41 mouse cellular contexts compared by ENCODE assay signal in genomic region chr5:25215006-25215405, GRCm38 (mm10). TPM values are rescaled to one million over a fixed set of nuclear protein-coding genes. Genes with fewer than 3 reads are reported as not detected.
A peak's percentile ranks its signal among the peaks of the same experiment; 100 is the strongest.
DNase-seq lines count a peak whose midpoint lies in the region; ATAC-seq and TF ChIP-seq lines count a peak whose summit lies in the region.
"Had no signal": no experiment of that assay in that cellular context is flagged by ENCODE, and none has a peak within 500 bp of the region (broad histone marks: within the 10 kb centered on the region; RNA-seq: fewer than 3 reads in every experiment).

No protein-coding gene starts in this region.

- TF ChIP-seq EP300 in heart, postnatal 0 days (IDR thresholded peaks at IDR 0.05; ENCODE audit: low read depth), result no peak

- no peak for TF ChIP-seq POLR2A in myocyte (IDR thresholded peaks at IDR 0.05; ENCODE audit: insufficient read length, low read depth)

- H3K36me3 ChIP-seq in heart, postnatal 0 days (replicated peaks; ENCODE audit: control insufficient read depth, insufficient read depth, low read length), result no peaks in the 10 kb centered on the region
- no peaks in the 10 kb centered on the region for H3K36me3 ChIP-seq in heart, embryonic 12.5 days
- no peaks in the 10 kb centered on the region for H3K36me3 ChIP-seq in myocyte (ENCODE audit: control insufficient read depth, insufficient read depth)
- H3K36me3 ChIP-seq in midbrain, embryonic 15.5 days (replicated peaks), result no peaks in the 10 kb centered on the region
- no peaks in the 10 kb centered on the region for H3K36me3 ChIP-seq in kidney, embryonic 15.5 days
- H3K36me3 ChIP-seq: embryonic facial prominence, embryonic 10.5 days; embryonic facial prominence, embryonic 15.5 days; limb, embryonic 10.5 days; limb, embryonic 15.5 days; liver, embryonic 13.5 days; midbrain, embryonic 13.5 days had no signal

- H3K4me2 ChIP-seq in heart, postnatal 0 days (ENCODE audit: low read depth, low read length), result no peak overlapping the region
- no peak overlapping the region for H3K4me2 ChIP-seq in heart, embryonic 12.5 days
- H3K4me2 ChIP-seq in myocyte (ENCODE audit: low read depth), result peak overlapping the region; percentile 42
- no peak overlapping the region for H3K4me2 ChIP-seq in midbrain, embryonic 15.5 days
- H3K4me2 ChIP-seq in kidney, embryonic 15.5 days, result no peak overlapping the region
- H3K4me2 ChIP-seq: embryonic facial prominence, embryonic 15.5 days; hindbrain, embryonic 14.5 days; limb, embryonic 15.5 days; liver, embryonic 13.5 days; midbrain, embryonic 13.5 days had no signal

- no peak overlapping the region for H3ac ChIP-seq in myocyte (ENCODE audit: control insufficient read depth, insufficient read length)

- H3K9me3 ChIP-seq in heart, postnatal 0 days (replicated peaks; ENCODE audit: control insufficient read depth, low read length), result no peaks in the 10 kb centered on the region
- H3K9me3 ChIP-seq in heart, embryonic 12.5 days (replicated peaks), result no peaks in the 10 kb centered on the region
- no peaks in the 10 kb centered on the region for H3K9me3 ChIP-seq in midbrain, embryonic 15.5 days
- H3K9me3 ChIP-seq in kidney, embryonic 15.5 days (replicated peaks), result no peaks in the 10 kb centered on the region
- H3K9me3 ChIP-seq: embryonic facial prominence, embryonic 10.5 days; embryonic facial prominence, embryonic 15.5 days; limb, embryonic 10.5 days; limb, embryonic 15.5 days; liver, embryonic 13.5 days; megakaryocyte, embryonic 14.5 days; midbrain, embryonic 13.5 days had no signal

- WGBS in heart, postnatal 0 days, result 53% methylated on average over 6 of the region's 6 CpGs
- 66% methylated on average over 6 of the region's 6 CpGs for WGBS in heart, embryonic 12.5 days
- 90% methylated on average over 6 of the region's 6 CpGs for WGBS in midbrain, embryonic 15.5 days
- 84% methylated on average over 6 of the region's 6 CpGs for WGBS in kidney, embryonic 15.5 days

- H3K27ac ChIP-seq in heart, postnatal 0 days (ENCODE audit: low read depth), result no peak overlapping the region
- H3K27ac ChIP-seq in heart, embryonic 12.5 days (ENCODE audit: poor library complexity, severe bottlenecking), result no peak overlapping the region
- H3K27ac ChIP-seq in midbrain, embryonic 15.5 days, result no peak overlapping the region
- H3K27ac ChIP-seq in kidney, embryonic 15.5 days, result no peak overlapping the region
- H3K27ac ChIP-seq: embryonic facial prominence, embryonic 10.5 days; embryonic facial prominence, embryonic 15.5 days; gastrocnemius, adult 2 months; heart, adult 2 months; hindbrain, embryonic 14.5 days; limb, embryonic 10.5 days; limb, embryonic 15.5 days; liver, embryonic 13.5 days; midbrain, embryonic 13.5 days; stomach, postnatal 0 days had no signal

- no peak overlapping the region for H3K4me3 ChIP-seq in heart, postnatal 0 days (ENCODE audit: low read depth, low read length)
- H3K4me3 ChIP-seq in heart, embryonic 12.5 days, result no peak overlapping the region
- H3K4me3 ChIP-seq in myocyte, result no peak overlapping the region
- no peak overlapping the region for H3K4me3 ChIP-seq in midbrain, embryonic 15.5 days
- no peak overlapping the region for H3K4me3 ChIP-seq in kidney, embryonic 15.5 days (replicated peaks)
- H3K4me3 ChIP-seq: embryonic facial prominence, embryonic 10.5 days; embryonic facial prominence, embryonic 15.5 days; gastrocnemius, adult 2 months; heart, adult 2 months; limb, embryonic 10.5 days; limb, embryonic 15.5 days; liver, embryonic 13.5 days; megakaryocyte, embryonic 14.5 days; midbrain, embryonic 13.5 days had no signal

- no peak for DNase-seq in heart, postnatal 0 days (ENCODE audit: low spot score)
- DNase-seq in right cerebral cortex, adult 18-20 months, result peak; percentile 25
- DNase-seq in right cerebral cortex, postnatal 14 days, result no peak
- DNase-seq: adrenal gland, adult 8-10 months; cerebellum, adult 8-10 months; gastrocnemius, adult 2 months; heart, adult 2 months; kidney, adult 9 months; kidney, postnatal 14 days; liver, embryonic 13.5 days; lung, adult 18-20 months; lung, postnatal 4 days; right cerebral cortex, postnatal 4 days; thymus, adult 2 months; thymus, postnatal 36 days had no signal

- H3K79me2 ChIP-seq in myocyte (ENCODE audit: control insufficient read depth, insufficient read depth), result no peaks in the 10 kb centered on the region

- no peak overlapping the region for H3K9ac ChIP-seq in heart, postnatal 0 days (replicated peaks; ENCODE audit: low read depth, low read length)
- no peak overlapping the region for H3K9ac ChIP-seq in heart, embryonic 12.5 days
- H3K9ac ChIP-seq in midbrain, embryonic 15.5 days, result no peak overlapping the region
- H3K9ac ChIP-seq in kidney, embryonic 15.5 days, result no peak overlapping the region
- H3K9ac ChIP-seq: embryonic facial prominence, embryonic 15.5 days; hindbrain, embryonic 14.5 days; limb, embryonic 15.5 days; liver, embryonic 13.5 days; midbrain, embryonic 13.5 days had no signal

- H3K4me1 ChIP-seq in heart, postnatal 0 days (ENCODE audit: control insufficient read depth, insufficient read depth), result no peaks in the 10 kb centered on the region
- no peaks in the 10 kb centered on the region for H3K4me1 ChIP-seq in heart, embryonic 12.5 days (replicated peaks)
- H3K4me1 ChIP-seq in midbrain, embryonic 15.5 days, result no peaks in the 10 kb centered on the region
- no peaks in the 10 kb centered on the region for H3K4me1 ChIP-seq in kidney, embryonic 15.5 days
- H3K4me1 ChIP-seq: embryonic facial prominence, embryonic 10.5 days; embryonic facial prominence, embryonic 15.5 days; limb, embryonic 10.5 days; limb, embryonic 15.5 days; liver, embryonic 13.5 days; megakaryocyte, embryonic 14.5 days; midbrain, embryonic 13.5 days had no signal

- H3K27me3 ChIP-seq in heart, postnatal 0 days (ENCODE audit: control insufficient read depth, insufficient read depth, low read length), result no peaks in the 10 kb centered on the region
- H3K27me3 ChIP-seq in heart, embryonic 12.5 days (replicated peaks), result no peaks in the 10 kb centered on the region
- no peaks in the 10 kb centered on the region for H3K27me3 ChIP-seq in myocyte (ENCODE audit: control insufficient read depth, insufficient read depth, insufficient read length)
- H3K27me3 ChIP-seq in midbrain, embryonic 15.5 days (replicated peaks), result no peaks in the 10 kb centered on the region
- H3K27me3 ChIP-seq in kidney, embryonic 15.5 days, result no peaks in the 10 kb centered on the region
- H3K27me3 ChIP-seq: embryonic facial prominence, embryonic 15.5 days; limb, embryonic 15.5 days; liver, embryonic 13.5 days; midbrain, embryonic 13.5 days had no signal

- TF ChIP-seq CTCF in heart, postnatal 0 days (IDR thresholded peaks at IDR 0.05; ENCODE audit: low read depth), result no peak

- ATAC-seq in heart, postnatal 0 days (ENCODE audit: insufficient read depth, low read depth), result peak; percentile 33; the same call in 1 of the 2 replicates
- no peak for ATAC-seq in heart, embryonic 12.5 days (ENCODE audit: insufficient number of reproducible peaks, low FRiP score)
- no peak for ATAC-seq in midbrain, embryonic 15.5 days (replicated peaks)
- ATAC-seq in kidney, embryonic 15.5 days (replicated peaks; ENCODE audit: low FRiP score), result no peak
- ATAC-seq: forebrain, embryonic 14.5 days; intestine, postnatal 0 days; lung, postnatal 0 days; midbrain, embryonic 13.5 days had no signal

TF ChIP-seq in myocyte, 11 proteins besides CTCF, POLR2A, EP300 and RAD21 (continues in another document):
- TF ChIP-seq REST (IDR thresholded peaks at IDR 0.05; ENCODE audit: insufficient read depth, insufficient read length), result no peak
- TF ChIP-seq MYOG (IDR thresholded peaks at IDR 0.05; ENCODE audit: control insufficient read depth in 1 of 3, insufficient read depth in 1 of 3, insufficient read length in 2 of 3, low read depth in 2 of 3), result peak in 2 of 3 experiments; percentile 17 to 62
- TF ChIP-seq POLR2AphosphoS2 (IDR thresholded peaks at IDR 0.05; ENCODE audit: insufficient read length, low read depth), result no peak
- TF ChIP-seq E2F4 (IDR thresholded peaks at IDR 0.05; ENCODE audit: insufficient read depth), result no peak
- TF ChIP-seq CEBPB (IDR thresholded peaks at IDR 0.05; ENCODE audit: insufficient read depth, poor library complexity, severe bottlenecking), result 0 out of 2 replicates have a peak, but pooled peaks have one; percentile 16
- TF ChIP-seq TCF12 (IDR thresholded peaks at IDR 0.05; ENCODE audit: insufficient read depth, poor library complexity, severe bottlenecking), result no peak
- TF ChIP-seq USF1 (IDR thresholded peaks at IDR 0.05; ENCODE audit: low read depth), result no peak
- TF ChIP-seq TCF3 (IDR thresholded peaks at IDR 0.05; ENCODE audit: insufficient read length, low read depth), result no peak
- peak; percentile 64 for TF ChIP-seq MAX (IDR thresholded peaks at IDR 0.05; ENCODE audit: low read depth)
- TF ChIP-seq SRF (IDR thresholded peaks at IDR 0.05; ENCODE audit: control insufficient read depth, insufficient read length, low read depth), result no peak

RNA-seq across cellular contexts. Expression of gene Galnt11, which starts 6.7 kb away (rescaled TPM):
- 28.4 and 31.5 TPM in 2 replicates for total RNA-seq in heart, postnatal 0 days (2014; rRNA removed; ENCODE audit: low replicate concordance)
- polyA plus RNA-seq in heart, postnatal 0 days (2015; fragmentation: Nextera tagmentation; extraction: Ambion mirVana), result 28.3 and 28.6 TPM in 2 replicates
- 39.7 and 43.6 TPM in 2 replicates for polyA plus RNA-seq in heart, embryonic 12.5 days (2016; fragmentation: Nextera tagmentation; extraction: Ambion mirVana)
- 8.7 TPM for polyA plus RNA-seq in myocyte (2012; fragmentation: generic; extraction: Trizol)
- 50.4 and 51.9 TPM in 2 replicates for polyA plus RNA-seq in midbrain, embryonic 15.5 days (2015; fragmentation: Nextera tagmentation; extraction: Ambion mirVana)
- polyA plus RNA-seq in kidney, embryonic 15.5 days (2015; fragmentation: Nextera tagmentation; extraction: Ambion mirVana), result 69.8 and 71.3 TPM in 2 replicates

RNA-seq across cellular contexts. Expression of gene E130116L18Rik, which starts 7.9 kb away (rescaled TPM):
- total RNA-seq in heart, postnatal 0 days (2014; rRNA removed; ENCODE audit: low replicate concordance), result not detected in 2 replicates
- 1.1 TPM in 1 of 2 replicates, not detected in the other for polyA plus RNA-seq in heart, postnatal 0 days (2015; fragmentation: Nextera tagmentation; extraction: Ambion mirVana)
- polyA plus RNA-seq in heart, embryonic 12.5 days (2016; fragmentation: Nextera tagmentation; extraction: Ambion mirVana), result not detected in 2 replicates
- not detected for polyA plus RNA-seq in myocyte (2012; fragmentation: generic; extraction: Trizol)
- polyA plus RNA-seq in midbrain, embryonic 15.5 days (2015; fragmentation: Nextera tagmentation; extraction: Ambion mirVana), result 1.3 TPM in 1 of 2 replicates, not detected in the other
- polyA plus RNA-seq in kidney, embryonic 15.5 days (2015; fragmentation: Nextera tagmentation; extraction: Ambion mirVana), result 1.9 TPM in 1 of 2 replicates, not detected in the other
- total RNA-seq: adrenal gland, adult 8-10 months; adrenal gland, postnatal 4 days; gastrocnemius, adult 2 months; gastrocnemius, postnatal 4 days; heart, adult 2 months; hematopoietic stem cell, adult 5-6 weeks; layer of hippocampus, postnatal 10 days; monocyte, adult 5-6 weeks; neutrophil, adult 5-6 weeks had no signal
- polyA plus RNA-seq: cortical plate, adult 2 months; embryonic facial prominence, embryonic 15.5 days; forebrain, embryonic 14.5 days; frontal cortex, adult 2 months; heart, adult 2 months; heart, embryonic 14.5 days; hindbrain, embryonic 14.5 days; limb, embryonic 10.5 days; limb, embryonic 15.5 days; liver, embryonic 13.5 days; midbrain, embryonic 13.5 days; neural tube, embryonic 11.5 days; spleen, adult 2 months; thymus, adult 2 months had no signal

RNA-seq across cellular contexts. Expression of gene Galntl5, which starts 33.7 kb away (rescaled TPM):
- not detected in 2 replicates for total RNA-seq in heart, postnatal 0 days (2014; rRNA removed; ENCODE audit: low replicate concordance)
- polyA plus RNA-seq in heart, postnatal 0 days (2015; fragmentation: Nextera tagmentation; extraction: Ambion mirVana), result not detected in 2 replicates
- polyA plus RNA-seq in heart, embryonic 12.5 days (2016; fragmentation: Nextera tagmentation; extraction: Ambion mirVana), result not detected in 2 replicates
- not detected for polyA plus RNA-seq in myocyte (2012; fragmentation: generic; extraction: Trizol)
- not detected in 2 replicates for polyA plus RNA-seq in midbrain, embryonic 15.5 days (2015; fragmentation: Nextera tagmentation; extraction: Ambion mirVana)
- not detected in 2 replicates for polyA plus RNA-seq in kidney, embryonic 15.5 days (2015; fragmentation: Nextera tagmentation; extraction: Ambion mirVana)
- total RNA-seq: adrenal gland, adult 8-10 months; adrenal gland, postnatal 4 days; gastrocnemius, adult 2 months; gastrocnemius, postnatal 4 days; heart, adult 2 months; hematopoietic stem cell, adult 5-6 weeks; layer of hippocampus, postnatal 10 days; monocyte, adult 5-6 weeks; neutrophil, adult 5-6 weeks had no signal
- polyA plus RNA-seq: cortical plate, adult 2 months; embryonic facial prominence, embryonic 10.5 days; embryonic facial prominence, embryonic 15.5 days; forebrain, embryonic 14.5 days; frontal cortex, adult 2 months; heart, adult 2 months; heart, embryonic 14.5 days; hindbrain, embryonic 14.5 days; intestine, postnatal 0 days; limb, embryonic 10.5 days; limb, embryonic 15.5 days; liver, embryonic 13.5 days; lung, postnatal 0 days; midbrain, embryonic 13.5 days; neural tube, embryonic 11.5 days; spleen, adult 2 months; stomach, postnatal 0 days; thymus, adult 2 months had no signal
